Mouse (Mus musculus) erythroid progenitor cell, adult 5-6 weeks (primary cell): ENCODE data around the gene Trex1. TPM values are rescaled to one million over a fixed set of nuclear protein-coding genes. Genes with fewer than 3 reads are reported as not detected.

Experiments
- ATAC-seq: replicated peaks from 2 replicates; pipeline ENCODE4 v1.8.0; 2016; ENCODE audit warnings: moderate number of reproducible peaks, mild to moderate bottlenecking, moderate TSS enrichment, inconsistent platforms; ENCODE audit not compliant: poor library complexity, low FRiP score, severe bottlenecking
- total RNA-seq, 2 experiments: library from RNA; stranded (forward) in 1 of 2; stranded (reverse) in 1 of 2; fragments of 150-400 nt in 1 of 2; fragments of 186-747, 209-891 nt in 1 of 2; gene quantifications; 2 replicates each; pipeline versions ENCODE4 v1.2.3 to v1.2.4; 2015 to 2017; ENCODE audit warnings: low replicate concordance in 2 of 2

The Trex1 gene
- total RNA-seq (2015; ENCODE audit: low replicate concordance) (11.5 and 17.6 TPM in 2 replicates), total RNA-seq (2017; ENCODE audit: low replicate concordance) (0.26 and 0.76 TPM in 2 replicates)

DNA sequence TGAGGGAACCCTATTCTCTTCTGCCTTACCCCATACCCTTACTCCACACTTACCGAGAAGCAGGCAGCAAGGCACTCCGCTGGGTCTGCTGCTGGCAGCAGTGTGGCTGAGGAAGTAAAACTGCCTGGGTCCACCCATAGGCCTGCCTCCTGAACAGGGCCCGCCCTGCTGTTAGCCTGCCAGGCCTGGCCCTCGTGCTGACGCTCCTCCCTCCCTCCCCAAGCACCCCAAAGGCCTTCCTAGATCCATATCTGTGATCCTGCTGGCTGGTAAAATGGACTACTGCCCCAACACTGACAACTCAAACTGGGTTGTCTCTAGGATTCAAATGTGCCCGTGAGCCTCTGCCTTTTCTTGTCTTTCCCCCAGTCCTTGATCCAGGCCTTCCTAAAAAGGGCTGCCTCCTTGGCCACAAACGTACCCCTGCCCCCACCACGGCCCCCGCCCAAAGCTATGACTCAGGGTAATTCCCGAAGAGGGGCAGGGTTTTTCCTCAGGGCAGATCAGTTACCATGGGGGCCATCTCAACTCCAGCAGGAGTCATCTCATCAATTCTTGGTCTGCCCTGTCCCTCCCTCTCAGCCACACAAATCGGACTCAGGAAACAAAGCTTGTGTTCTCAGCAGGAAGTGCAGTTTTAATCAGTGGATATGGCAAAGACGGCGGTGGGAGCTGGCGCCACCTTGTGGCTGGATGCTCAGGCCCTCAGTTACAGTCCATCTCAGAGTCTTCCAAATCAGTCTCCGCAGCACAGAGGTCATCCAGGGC, at the start of gene Trex1:
Trex1 (minus strand) TSS at position 599 of the 768 bp plus-strand sequence.
- peak; percentile 94 for ATAC-seq

DNA sequence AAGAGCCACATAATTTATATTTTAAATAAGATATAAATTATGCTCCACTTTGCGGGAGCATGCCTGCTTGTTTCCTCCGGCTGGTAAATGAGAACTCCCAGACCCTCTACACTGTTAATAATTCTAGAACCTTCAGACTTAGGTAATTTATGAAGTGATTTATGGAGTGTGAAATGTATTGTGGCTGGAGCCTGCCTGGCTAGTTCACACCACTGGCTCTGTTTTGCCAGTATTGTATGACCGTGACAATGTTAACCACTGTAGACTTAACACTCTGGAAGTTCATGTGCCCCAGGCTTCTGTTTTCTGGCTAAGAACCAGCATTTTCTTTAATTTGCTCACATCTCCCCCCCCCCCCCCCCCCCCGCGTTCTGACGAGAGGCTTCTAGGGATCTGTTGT, 47.8 kb upstream of the Trex1 start:
- ATAC-seq, result no peak

DNA sequence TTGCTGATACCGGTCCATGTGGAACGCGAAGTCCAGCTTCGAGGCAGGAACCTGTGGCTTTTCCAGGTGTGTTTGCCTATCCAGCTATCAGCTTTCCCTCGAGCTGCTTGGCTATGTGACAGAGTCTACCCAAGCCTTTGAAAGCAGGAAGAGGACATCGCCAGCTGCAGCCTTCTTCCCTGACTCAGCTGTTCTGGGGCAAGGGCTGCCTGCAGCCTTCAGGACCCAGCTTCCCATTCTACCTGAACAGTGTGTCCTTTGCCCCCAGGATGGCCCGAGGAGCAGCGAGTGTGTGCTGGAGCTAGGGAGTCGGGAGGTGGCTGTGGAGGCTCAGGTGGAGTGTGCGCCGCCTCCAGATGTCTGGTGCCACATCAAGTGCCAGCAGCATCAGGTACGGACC, 46.1 kb upstream of the Trex1 start:
- no peak for ATAC-seq

DNA sequence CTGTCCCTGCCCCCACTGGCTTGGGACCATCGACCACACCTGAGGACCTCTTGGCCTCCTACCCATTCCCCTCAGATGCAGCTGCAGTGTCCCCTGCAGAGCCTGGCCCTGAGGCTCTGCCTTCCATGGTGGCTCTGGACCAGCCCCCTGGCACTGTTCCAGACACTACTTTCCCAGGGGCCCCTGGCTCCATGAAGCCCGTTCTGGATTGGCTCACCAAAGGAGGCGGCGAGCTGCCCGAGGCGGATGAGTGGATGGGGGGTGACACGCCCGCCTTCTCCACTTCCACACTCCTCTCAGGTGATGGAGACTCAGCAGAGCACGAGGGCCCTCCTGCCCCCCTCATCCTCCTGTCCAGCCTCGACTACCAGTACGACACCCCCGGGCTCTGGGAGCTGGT, 45.5 kb upstream of the Trex1 start:
- ATAC-seq, result no peak

DNA sequence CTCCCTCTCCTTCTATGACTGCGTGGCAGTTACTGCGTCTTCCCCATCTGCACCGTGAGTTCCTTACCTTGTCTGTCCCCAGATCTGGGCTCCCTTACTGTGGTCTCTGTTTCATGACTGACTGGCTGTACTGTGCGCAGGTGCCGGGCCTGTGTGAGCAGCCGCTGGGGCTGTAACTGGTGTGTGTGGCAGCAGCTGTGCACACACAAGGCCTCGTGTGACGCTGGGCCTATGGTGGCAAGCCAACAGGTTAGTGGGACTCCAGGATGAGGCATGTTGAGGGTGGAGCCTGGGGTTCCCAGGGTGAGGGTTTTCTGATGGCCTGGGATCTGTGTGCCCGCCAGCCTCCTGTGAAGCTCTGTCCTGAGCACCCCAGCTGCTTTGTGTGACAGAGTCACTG, 44.5 kb upstream of the Trex1 start:
- ATAC-seq, result no peak

DNA sequence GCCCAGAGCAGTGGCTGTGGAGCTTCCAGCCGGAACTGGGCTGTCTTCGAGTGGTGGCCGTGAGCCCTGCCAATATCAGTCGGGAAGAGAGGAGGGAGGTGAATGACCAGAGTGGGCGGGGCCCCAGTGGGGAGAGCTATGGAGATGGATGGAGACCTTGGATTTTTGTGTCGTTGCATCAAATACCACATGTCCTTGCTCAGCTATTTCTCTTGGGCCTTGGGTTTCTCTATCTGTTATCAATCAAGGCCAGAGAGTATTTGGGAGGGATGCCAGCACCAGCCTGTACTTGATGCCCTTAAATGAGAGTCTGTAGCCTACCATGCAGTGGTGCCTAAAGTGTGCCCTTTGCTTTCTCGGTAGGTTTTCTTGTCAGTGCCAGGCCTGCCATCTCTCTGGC, 43.7 kb upstream of the Trex1 start:
- no peak for ATAC-seq

DNA sequence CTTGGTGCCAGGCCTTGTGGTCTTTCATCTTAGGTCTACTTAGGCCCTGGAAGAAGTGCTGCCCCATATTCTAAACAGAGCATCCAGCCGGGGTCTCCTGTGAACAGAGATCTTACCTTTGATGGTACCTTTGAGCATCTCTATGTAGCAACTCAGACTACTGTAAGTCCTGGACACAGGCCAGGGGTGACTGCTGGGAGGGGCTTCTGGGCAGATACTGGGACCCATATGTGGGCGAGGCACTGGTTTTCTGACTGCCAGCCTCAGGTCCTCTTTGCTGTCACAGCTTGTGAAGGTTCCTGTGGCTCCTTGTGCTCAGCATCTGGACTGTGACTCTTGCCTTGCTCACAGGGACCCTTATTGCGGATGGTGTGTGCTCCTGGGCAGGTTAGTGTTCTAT, 43.0 kb upstream of the Trex1 start:
- ATAC-seq, result no peak

DNA sequence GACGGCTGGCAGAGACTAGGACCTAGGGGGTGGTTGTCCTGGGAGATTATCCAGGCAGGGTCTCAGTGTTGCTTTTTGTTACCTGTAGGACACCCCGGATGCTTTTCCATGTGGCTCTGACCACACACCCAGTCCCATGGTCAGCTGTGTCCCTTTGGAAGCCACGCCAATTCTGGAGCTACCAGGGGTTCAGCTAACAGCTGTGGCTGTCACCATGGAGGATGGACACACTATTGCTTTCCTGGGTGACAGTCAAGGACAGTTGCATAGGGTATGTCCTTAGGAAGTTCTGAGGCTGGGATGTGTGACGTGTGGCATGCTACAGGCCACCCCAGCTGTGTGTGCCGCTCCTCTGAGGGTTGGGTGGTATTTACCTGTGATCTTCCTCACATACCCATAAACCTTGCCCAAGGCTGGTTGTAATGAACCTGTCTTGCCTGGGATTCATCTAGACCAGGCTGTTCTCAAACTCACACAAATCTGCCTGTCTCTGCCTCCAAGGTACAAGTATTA, 42.5 kb upstream of the Trex1 start:
- ATAC-seq, result no peak

DNA sequence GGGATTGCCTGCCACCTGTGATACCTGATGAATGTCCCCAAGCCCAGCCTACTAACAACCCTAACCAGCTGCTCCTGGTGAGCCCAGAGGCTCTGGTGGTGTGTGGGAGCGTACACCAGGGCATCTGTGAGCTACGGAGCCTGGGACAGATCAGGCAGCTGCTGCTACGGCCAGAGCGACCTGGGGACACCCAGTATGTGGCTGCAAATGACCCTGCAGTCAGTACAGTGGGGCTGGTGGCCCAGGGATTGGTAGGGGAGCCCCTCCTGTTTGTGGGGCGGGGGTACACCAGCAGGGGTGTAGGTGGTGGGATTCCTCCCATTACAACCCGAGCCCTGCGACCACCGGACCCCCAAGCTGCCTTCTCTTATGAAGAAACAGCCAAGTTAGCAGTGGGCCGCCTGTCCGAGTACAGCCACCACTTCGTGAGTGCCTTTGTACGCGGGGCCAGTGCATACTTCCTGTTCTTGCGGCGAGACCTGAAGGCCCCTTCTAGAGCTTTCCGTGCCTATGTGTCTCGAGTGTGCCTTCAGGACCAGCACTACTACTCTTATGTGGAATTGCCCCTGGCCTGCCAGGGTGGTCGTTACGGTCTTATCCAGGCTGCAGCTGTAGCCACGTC, 40.9 kb upstream of the Trex1 start:
- no peak for ATAC-seq

DNA sequence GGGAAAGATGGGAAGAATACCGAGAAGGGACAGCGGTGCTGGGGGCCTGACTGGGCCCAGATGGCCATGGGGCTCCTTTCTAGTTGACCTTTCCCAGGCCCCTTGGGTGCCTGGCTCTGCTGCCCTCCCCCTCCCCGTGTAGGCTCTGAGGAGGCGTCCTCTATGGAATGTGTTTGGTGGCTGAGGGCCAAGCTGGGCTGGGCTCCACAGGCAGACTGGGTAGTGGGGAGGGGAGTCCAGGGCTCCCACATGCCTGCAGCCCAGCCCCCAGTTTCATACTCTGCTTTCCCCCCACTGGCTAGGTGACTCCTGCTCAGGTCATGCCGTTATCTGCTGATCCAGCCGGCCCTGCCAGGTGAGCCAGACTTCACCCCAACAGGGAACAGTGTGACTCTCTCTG, 39.4 kb upstream of the Trex1 start:
- ATAC-seq, result no peak

DNA sequence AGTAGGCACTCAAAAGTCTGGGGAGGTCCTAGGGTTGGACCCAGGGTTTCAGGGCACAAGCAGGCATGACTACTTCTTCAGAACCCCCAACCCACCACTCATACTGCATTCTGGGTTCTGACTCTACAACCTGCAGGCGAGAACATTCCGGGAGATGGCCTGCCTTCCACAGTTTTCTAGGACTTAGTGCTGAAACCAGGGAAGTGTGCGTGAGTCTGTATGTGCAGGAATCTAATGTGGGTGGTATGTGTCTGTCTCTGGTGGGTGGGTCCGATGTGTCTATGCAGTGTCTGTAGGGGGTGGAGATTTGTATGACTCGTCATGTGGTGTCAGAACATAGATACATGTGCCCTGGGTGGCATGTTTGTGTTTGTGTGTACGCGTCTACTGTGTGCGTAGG, 38.8 kb upstream of the Trex1 start:
- no peak for ATAC-seq

DNA sequence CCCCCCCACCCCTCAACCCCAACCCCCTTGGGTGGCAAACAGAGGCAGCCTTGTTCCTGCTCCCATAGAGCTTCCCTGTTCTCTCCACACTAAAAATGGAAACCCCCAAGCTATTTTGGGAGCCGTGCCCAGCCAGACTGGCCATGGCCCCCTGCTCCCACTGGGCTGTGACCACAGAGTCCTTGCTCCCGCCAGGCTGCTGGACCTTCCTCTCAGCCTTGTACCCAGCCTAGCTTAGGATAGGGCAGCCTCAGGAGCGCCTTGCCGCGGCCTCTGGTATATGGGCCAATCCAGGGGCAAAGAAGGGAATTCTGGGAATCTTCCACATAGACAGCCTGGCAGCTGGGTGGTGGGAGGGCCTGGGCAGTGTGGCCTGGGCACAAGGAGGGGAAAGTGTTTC, 38.3 kb upstream of the Trex1 start:
- no peak for ATAC-seq

DNA sequence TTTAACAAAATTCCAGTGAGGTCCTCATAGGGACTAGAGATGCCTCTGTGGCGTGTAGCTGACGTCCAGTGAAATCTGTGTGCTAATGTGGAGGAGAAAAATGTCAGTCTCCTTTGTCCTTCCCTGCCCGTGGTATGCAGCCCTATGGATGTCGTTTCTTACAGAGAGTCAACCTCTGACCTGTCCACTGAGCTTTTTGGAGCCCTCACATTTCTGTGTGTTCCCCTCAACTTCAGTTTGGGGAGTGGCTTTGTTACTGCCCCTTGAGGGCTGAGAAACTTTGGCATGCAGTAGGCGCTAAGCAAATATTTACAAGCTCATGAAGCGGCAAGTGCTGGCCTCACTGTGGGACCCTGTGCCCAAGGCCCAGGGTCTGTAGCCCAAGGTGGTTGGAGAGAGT, 37.8 kb upstream of the Trex1 start:
- no peak for ATAC-seq

DNA sequence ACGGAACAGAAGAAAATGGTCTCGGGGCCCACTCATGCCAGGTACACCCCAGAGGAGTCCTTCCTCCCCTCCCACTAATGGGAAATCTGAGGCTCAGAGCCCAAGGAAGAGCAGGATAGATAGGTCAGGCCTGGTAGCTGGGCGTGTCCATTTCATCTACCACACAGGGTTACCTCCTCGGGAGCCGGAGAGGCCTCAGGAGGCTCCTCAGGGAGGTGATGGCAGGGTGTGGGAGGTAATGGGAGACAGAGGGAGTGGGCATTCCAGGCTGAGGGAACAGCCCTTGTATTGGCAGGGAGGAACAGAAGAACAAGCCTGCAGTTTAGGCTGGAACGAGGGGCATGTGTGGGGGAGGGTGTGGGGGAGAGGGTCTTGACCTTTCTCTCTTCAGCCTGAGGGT, 37.3 kb upstream of the Trex1 start:
- no peak for ATAC-seq

DNA sequence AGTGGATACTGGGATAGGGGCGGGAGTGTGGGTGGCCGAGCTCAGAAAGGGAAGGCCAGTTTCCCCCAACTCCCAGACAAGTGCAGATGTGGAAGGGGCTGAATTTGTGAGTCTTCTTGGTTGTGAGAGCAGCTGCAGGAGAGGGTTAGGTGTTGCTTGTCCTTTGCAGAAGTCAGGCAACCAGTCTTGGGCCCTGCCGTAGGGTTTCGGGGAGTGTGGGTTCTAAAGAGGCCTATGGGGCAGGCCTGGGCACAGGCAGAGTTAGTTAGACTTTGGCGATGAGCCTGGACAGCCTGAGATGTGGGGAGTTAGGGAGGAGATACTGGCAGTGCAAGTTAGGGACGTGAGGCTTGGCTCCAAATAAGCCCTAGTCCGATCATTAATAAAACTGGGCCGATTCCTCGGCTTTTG, 36.7 kb upstream of the Trex1 start:
- no peak for ATAC-seq

DNA sequence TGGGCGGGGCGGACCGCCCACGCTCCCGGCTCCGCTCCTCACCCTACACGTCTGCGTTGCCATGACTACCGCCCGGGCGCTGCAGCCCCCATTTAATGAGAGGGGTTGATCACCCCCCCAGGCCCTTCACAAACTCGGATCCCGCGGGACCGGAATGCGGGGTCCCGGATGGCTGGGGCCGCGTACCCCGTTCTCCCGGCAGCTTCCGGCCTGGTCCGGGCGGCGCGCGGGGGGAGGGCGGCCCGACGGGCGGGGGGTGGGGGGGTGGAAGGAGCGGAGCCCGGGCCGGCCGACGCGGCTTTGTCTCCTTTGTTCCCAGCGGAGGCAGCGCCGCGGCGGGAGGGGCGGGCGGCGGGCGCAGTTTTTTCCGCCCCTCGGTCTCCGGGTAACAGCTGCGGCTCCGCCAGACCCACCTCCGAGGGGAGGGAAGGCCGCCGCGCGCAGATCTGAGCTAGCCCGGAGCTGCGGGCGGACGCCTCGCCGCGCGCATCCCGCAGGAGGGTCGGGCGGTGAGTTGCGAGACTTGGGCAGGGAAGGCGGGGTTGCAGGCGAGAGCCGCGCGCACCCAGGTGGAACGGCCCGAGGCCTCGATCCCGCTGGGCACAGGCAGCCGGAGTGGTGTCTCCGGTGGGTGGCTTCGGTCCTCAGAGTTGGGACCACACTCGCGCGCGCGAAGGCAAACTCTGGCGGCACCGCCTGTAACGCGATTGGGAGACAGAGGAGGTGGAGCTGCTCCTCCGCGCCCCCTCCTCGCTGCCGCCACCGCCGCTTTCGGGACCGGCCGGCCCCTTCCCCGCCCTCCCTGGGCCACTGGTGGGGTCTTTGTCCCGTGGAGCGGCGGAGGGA, 35.8 kb upstream of the Trex1 start, which contains the start of gene Plxnb1:
Plxnb1 (plus strand) TSS at position 253 of the 846 bp plus-strand sequence.
- no peak for ATAC-seq

DNA sequence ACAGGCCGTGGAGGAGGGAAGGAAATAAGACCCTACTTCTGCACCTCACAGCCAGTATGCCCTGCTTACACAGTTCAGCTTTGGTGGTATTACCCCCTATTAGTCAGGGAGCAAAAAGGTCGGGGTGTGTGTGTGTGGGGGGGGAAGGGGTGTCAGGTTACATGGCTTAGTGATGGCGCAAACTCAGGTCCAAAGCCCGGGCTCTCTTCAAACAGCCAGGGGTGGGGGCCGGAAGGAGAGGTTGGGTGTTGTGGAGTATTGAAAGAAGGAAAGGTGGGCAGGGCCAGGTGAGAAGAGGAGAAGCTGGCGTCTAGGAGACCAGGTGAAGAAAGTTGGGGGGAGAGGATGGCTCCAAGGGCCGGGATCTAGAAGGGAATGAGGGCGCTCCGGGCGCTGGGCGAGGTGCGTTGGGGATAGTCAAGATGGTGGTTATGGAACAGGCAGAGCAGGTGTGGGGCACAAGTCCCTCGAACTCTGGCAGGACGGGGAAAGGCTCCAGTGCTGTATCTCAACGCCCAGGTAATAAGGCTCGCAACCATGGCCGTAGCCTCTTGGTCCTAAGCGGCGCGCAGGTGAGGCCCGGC, 35.1 kb upstream of the Trex1 start:
- no peak for ATAC-seq

DNA sequence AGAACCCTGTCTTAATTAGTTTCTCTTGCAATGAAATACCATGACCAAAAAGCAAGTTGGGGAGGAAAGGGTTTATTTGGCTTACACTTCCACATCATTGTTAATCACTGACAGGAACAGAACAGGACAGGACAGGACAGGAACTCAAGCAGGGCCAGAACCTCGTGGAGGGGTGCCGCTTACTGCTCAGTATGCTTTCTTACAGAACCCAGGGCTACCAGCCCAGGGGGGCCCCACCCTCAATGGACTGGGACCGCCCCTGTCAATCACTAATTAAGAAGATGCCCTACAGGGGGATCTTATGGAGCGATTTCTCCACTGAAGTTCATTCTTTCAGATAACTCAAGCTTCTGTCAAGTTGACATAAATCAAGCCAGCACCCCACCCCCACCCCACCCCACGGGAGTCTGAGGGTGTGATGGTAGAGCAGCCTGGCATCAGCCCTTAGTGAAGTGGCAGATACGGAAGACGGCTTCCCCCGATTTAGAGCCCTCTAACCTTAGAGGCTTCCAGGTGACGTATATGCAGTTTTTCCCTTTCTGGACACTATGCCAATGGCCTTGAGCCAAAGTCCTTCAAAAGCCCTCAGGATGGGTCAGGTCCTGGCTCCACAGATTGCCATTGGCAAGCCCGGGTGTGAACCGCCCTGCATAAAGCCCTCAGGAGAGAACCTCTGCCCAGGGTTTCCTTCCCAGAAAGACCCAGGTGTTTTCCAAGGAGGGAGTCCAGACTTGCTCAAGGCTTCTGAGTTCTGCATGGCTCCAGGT, 34.4 kb upstream of the Trex1 start:
- no peak for ATAC-seq

DNA sequence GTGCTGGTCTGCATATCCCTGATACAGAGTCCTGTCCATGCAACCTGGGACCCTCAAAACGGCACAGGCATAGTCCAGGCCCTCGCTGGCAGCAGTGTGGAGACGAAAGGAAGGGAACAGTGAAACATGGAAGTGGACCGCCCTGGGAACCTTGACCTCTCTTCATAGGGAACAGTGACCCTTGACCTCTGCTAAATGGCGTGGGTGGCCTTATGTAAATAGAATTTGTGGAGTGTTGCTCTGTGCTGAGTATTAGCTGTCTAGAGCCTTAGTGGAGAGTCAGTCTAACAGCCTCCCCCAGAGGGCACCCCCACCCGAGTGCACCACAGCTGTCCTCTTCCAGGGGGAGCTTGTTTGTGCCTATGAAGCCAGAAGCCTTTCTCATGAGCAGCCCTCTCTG, 33.3 kb upstream of the Trex1 start:
- no peak for ATAC-seq
